Mouse (Mus musculus) lung, adult 2 months (tissue): ENCODE measurements around the gene Etfdh. TPM values are rescaled to one million over a fixed set of nuclear protein-coding genes. Genes with fewer than 3 reads are reported as not detected.

Experiments
- DNase-seq: peaks from one replicate; pipeline ENCODE4 v3.0.0; 2022
- H3K4me1 ChIP-seq: fragments of 200-500 bp; 2 replicates; pipeline ENCODE4 v1.6.1; 2011; ENCODE audit warnings: low read length; ENCODE audit not compliant: control insufficient read depth, insufficient read depth
- H3K4me3 ChIP-seq: fragments of 200-500 bp; replicated peaks from 2 replicates; pipeline ENCODE3; 2011; ENCODE audit warnings: low read depth, mild to moderate bottlenecking, control low read depth, low read length; ENCODE audit errors: extremely low read depth
- CTCF ChIP-seq: fragments of 200-500 bp; IDR thresholded peaks from 2 replicates; pipeline ENCODE4 v1.5.1; 2011; ENCODE audit warnings: mild to moderate bottlenecking, low read length, control low read depth; ENCODE audit not compliant: insufficient read depth
- POLR2A ChIP-seq: fragments of 200-500 bp; IDR thresholded peaks from 2 replicates; pipeline ENCODE4 v1.6.1; 2011; ENCODE audit warnings: low read depth, mild to moderate bottlenecking, control low read depth, low read length, borderline replicate concordance; ENCODE audit errors: extremely low read depth
- WGBS: fragments of 180-500 bp; shearing (Covaris S2); methylation state at CpG from one replicate; pipeline ENCODE4 v1.1.7; 2018; 5-methylcytosine and 5-hydroxymethylcytosine counted together
- polyA plus RNA-seq: library from polyadenylated mRNA; depleted of rRNA; stranded (reverse); fragments of >200 nt; gene quantifications from 2 replicates; pipeline ENCODE4 v1.2.3, GENCODE M21; 2012; rRNA removed

Etfdh gene
- polyA plus RNA-seq, 1 experiment: 57.1 TPM

GRCm38 (mm10) chr3:79555061-79555460 is 74.2 kb downstream of the Etfdh start:
- Histone ChIP-seq H3K4me1 (peaks cover 12% of the 10 kb centered on the region), H3K4me3 (no peak overlapping the region)
- WGBS: 62% methylated on average over 6 of the region's 6 CpGs
- no peak for TF ChIP-seq CTCF
- TF ChIP-seq POLR2A: no peak
- DNase-seq: no peak

Other genes starting within 250 kb of the Etfdh start
- gene Fnip2, start 61.7 kb downstream of the Etfdh start, polyA plus RNA-seq: 5.7 and 10.2 TPM in 2 replicates
- gene Ppid, start 38.2 kb downstream of the Etfdh start, polyA plus RNA-seq: 5.8 and 9.1 TPM in 2 replicates
- gene 4930579G24Rik, start 421 bp downstream of the Etfdh start, polyA plus RNA-seq: 0.92 and 1.2 TPM in 2 replicates
- 0.14 and 0.36 TPM in 2 replicates for gene Rxfp1, start 108.4 kb upstream of the Etfdh start, polyA plus RNA-seq
- 0.92 and 1.9 TPM in 2 replicates for gene Tmem144, start 223.3 kb upstream of the Etfdh start, polyA plus RNA-seq